Mouse (Mus musculus) CD4-positive naive resting alpha-beta T cell, adult 76 days (primary cell): ENCODE results near the gene Zfp879. TPM values are rescaled to one million over a fixed set of nuclear protein-coding genes. Genes with fewer than 3 reads are reported as not detected.

Experiments used
- total RNA-seq: library from RNA; stranded (reverse); gene quantifications from one replicate; pipeline ENCODE4 v1.2.4, GENCODE M21; 2023

Zfp879 gene
- total RNA-seq: 0.32 TPM

GRCm38 (mm10) chr11:50841023-50841735 lies at the start of gene Zfp879:
Gene Zfp879, minus strand, starts transcription at chr11:50841552.

GRCm38 (mm10) chr11:50887390-50888128 lies 46.2 kb upstream of the Zfp879 start, which contains the start of gene Zfp454:
Gene Zfp454, minus strand, starts transcription at chr11:50887651.

GRCm38 (mm10) chr11:50850177-50850735 lies 8.9 kb upstream of the Zfp879 start, which contains the start of gene Grm6:
Gene Grm6, plus strand, starts transcription at chr11:50850685.

GRCm38 (mm10) chr11:50827010-50827953 lies 14.1 kb downstream of the Zfp879 start, which contains the start of gene Zfp354c:
Gene Zfp354c, minus strand, starts transcription at chr11:50827724.

Other genes starting within 250 kb of the Zfp879 start
- not detected for gene Adamts2, start 239.5 kb downstream of the Zfp879 start, total RNA-seq
- gene Zfp354c, start 13.8 kb downstream of the Zfp879 start, total RNA-seq: 7.1 TPM
- 3.1 TPM for gene Grm6, start 9.1 kb upstream of the Zfp879 start, total RNA-seq
- not detected for gene Zfp454, start 46.1 kb upstream of the Zfp879 start, total RNA-seq
- 4.1 TPM for gene Zfp2, start 74.6 kb upstream of the Zfp879 start, total RNA-seq
- gene Zfp354b, start 90.1 kb upstream of the Zfp879 start, total RNA-seq: not detected
- not detected for gene 4933414I15Rik, start 102.2 kb upstream of the Zfp879 start, total RNA-seq
- not detected for gene Prop1, start 112.2 kb upstream of the Zfp879 start, total RNA-seq
- not detected for gene Olfr1378, start 125.0 kb upstream of the Zfp879 start, total RNA-seq
- not detected for gene Olfr1377, start 140.4 kb upstream of the Zfp879 start, total RNA-seq
- gene Olfr51, start 162.0 kb upstream of the Zfp879 start, total RNA-seq: not detected
- not detected for gene Olfr54, start 172.7 kb upstream of the Zfp879 start, total RNA-seq
- gene Olfr1375, start 206.6 kb upstream of the Zfp879 start, total RNA-seq: not detected
- not detected for gene Zfp354a, start 217.7 kb upstream of the Zfp879 start, total RNA-seq